In the genomic region with DNA sequence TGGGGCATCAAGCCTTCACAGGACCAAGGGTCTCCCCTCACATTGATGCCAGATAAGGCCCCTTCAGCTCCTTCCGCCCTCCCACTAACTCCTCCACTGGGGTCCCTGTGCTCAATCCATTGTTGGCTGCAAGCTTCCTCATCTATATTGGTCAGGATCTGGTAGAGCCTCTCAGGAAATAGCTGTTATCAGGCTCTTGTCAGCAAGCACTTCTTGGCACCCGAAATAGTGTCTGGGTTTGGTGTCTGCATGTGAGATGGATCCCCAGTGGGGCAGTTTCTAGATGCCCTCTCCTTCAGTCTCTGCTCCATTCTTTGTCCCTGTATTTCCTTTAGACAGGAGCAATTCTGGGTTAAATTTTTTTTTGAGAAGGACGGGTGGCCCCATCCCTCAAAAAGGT, we compare ENCODE assay signal across 18 mouse cellular contexts.
"Had no signal": no experiment of that assay in that cellular context is flagged by ENCODE, and none has a peak within 500 bp of the region (broad histone marks: within the 10 kb centered on the region; RNA-seq: fewer than 3 reads in every experiment).

No protein-coding gene starts in this region.

- H3K9me3 ChIP-seq: midbrain, embryonic 10.5 days; midbrain, embryonic 13.5 days; neural tube, embryonic 13.5 days; neural tube, embryonic 15.5 days had no signal

- H3K36me3 ChIP-seq: midbrain, embryonic 10.5 days; midbrain, embryonic 13.5 days; neural tube, embryonic 13.5 days; neural tube, embryonic 15.5 days had no signal

- ATAC-seq: midbrain, embryonic 13.5 days; midbrain, embryonic 16.5 days had no signal

- H3K4me3 ChIP-seq: midbrain, embryonic 10.5 days; midbrain, embryonic 13.5 days; myocyte; neural tube, embryonic 13.5 days; neural tube, embryonic 15.5 days had no signal

- H3K4me2 ChIP-seq: lung, embryonic 14.5 days; midbrain, embryonic 13.5 days; neural tube, embryonic 13.5 days; neural tube, embryonic 15.5 days had no signal

- H3K27me3 ChIP-seq: midbrain, embryonic 13.5 days; neural tube, embryonic 13.5 days; neural tube, embryonic 15.5 days had no signal

- H3K9ac ChIP-seq: lung, embryonic 14.5 days; midbrain, embryonic 13.5 days; neural tube, embryonic 13.5 days; neural tube, embryonic 15.5 days had no signal

- H3K27ac ChIP-seq: midbrain, embryonic 10.5 days; midbrain, embryonic 13.5 days; neural tube, embryonic 13.5 days; neural tube, embryonic 15.5 days had no signal

- DNase-seq: lung, adult 18-20 months; lung, embryonic 14.5 days; lung, postnatal 10 days; lung, postnatal 4 days; retina, postnatal 1 day; right cerebral cortex, adult 18-20 months; right cerebral cortex, postnatal 25 days; right cerebral cortex, postnatal 4 days; spleen, adult 18-20 months; thymus, adult 18-20 months; thymus, postnatal 14 days; thymus, postnatal 36 days had no signal

- H3K4me1 ChIP-seq: midbrain, embryonic 10.5 days; midbrain, embryonic 13.5 days; neural tube, embryonic 13.5 days; neural tube, embryonic 15.5 days had no signal
